Mouse (Mus musculus) adrenal gland, adult 2 months (tissue): ENCODE measurements around the gene Nsun2. TPM values are rescaled to one million over a fixed set of nuclear protein-coding genes. Genes with fewer than 3 reads are reported as not detected.
"Not testable (repeated sequence)": the region's sequence is repeated elsewhere in the genome, so short reads cannot be mapped to it uniquely, and the experiment has no call there.

Experiments
- DNase-seq: peaks from one replicate; pipeline ENCODE4 v3.0.0; 2021
- polyA plus RNA-seq: library from polyadenylated mRNA; depleted of rRNA; stranded (reverse); fragments of >200 nt; gene quantifications from 2 replicates; pipeline ENCODE4 v1.2.3, GENCODE M21; 2012
- total RNA-seq, 2 experiments: library from RNA; stranded (reverse); gene quantifications; 2 replicates each; pipeline ENCODE4 v1.2.3; 2021

Gene Nsun2
- total and polyA plus RNA-seq, 3 experiments, result 31.0 to 113 (median 92.2) TPM

GRCm38 (mm10) chr13:69554255-69554654 lies 20.7 kb downstream of the Nsun2 start:
- DNase-seq, result no peak

DNA sequence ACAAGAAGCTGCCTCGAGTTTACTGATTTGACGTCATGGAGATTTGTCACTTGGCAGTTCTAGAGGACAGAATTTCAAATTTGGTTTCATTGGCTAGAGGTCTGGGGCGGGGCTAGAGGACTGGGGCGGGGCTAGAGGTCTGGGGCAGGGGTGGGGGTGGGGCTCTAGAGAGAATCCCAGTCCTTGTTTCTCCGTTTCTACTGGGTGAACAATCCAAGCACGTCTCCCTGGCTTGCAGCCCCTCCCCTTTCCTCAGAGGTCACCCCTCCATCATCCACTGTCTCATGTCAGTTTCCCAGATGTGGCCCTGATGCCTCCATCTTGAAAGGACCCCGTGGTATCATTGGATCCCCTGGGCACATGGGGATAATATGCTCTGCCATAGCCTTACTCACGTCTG lies 21.5 kb downstream of the Nsun2 start:
- DNase-seq, result no peak

- DNase-seq, result no peak
Measured at GRCm38 (mm10) chr13:69555957-69556482, 22.5 kb downstream of the Nsun2 start.

- no peak for DNase-seq
Measured at GRCm38 (mm10) chr13:69556728-69557127, 23.2 kb downstream of the Nsun2 start.

GRCm38 (mm10) chr13:69558098-69558660 lies 24.6 kb downstream of the Nsun2 start:
- no peak for DNase-seq

- no peak for DNase-seq
Measured at GRCm38 (mm10) chr13:69559291-69559961, 25.9 kb downstream of the Nsun2 start.

- no peak for DNase-seq
Measured at GRCm38 (mm10) chr13:69562004-69562403, 28.5 kb downstream of the Nsun2 start.

GRCm38 (mm10) chr13:69562654-69563574 lies 29.4 kb downstream of the Nsun2 start:
- DNase-seq, result no peak

- DNase-seq, result no peak
Measured at GRCm38 (mm10) chr13:69563905-69564304, 30.4 kb downstream of the Nsun2 start.

- DNase-seq, result no peak
Measured at GRCm38 (mm10) chr13:69564573-69564972, 31.0 kb downstream of the Nsun2 start.

DNA sequence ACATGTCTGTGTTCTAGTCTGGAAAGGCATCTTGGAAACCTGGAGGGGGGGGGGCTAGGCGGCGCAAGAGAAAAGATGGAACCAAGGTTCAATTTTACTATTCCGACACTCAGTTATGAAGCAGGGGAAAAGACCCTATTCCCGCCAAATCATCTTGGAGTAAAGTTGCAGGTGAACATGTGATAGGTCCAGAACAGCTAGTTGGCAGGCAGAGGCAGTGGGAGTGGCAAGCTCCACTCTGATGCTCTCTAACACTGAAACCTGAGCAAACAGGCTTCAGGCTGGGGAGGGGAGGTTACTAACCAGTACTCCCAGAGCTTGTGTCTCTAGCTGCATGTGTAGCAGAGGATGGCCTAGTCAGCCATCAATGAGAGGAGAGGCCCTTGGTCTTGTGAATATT lies 31.9 kb downstream of the Nsun2 start:
- not testable (repeated sequence) for DNase-seq

- DNase-seq, result no peak
Measured at GRCm38 (mm10) chr13:69569201-69569600, 35.7 kb downstream of the Nsun2 start.

GRCm38 (mm10) chr13:69572594-69572993 lies 39.0 kb downstream of the Nsun2 start:
- DNase-seq, result no peak

DNA sequence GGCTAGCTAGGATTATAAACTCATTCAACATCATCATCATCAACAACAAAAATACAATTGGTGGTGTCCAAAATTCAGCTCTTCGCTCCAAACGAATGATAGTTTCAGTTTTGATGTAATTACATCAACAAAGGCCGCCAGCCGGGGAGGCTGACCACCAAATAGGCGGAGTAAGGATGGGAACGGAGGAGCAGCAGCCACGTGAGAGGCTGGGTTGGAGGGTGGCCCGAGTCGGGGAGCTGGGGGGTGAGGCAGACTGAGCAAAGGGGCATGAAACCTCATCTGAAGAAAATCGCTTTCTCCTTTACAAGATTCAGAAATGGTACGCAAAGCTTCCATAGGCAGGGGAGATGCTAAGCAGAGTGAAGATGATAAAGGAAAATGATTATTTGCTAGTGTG lies 43.1 kb downstream of the Nsun2 start:
- DNase-seq, result no peak

- peak; percentile 26 for DNase-seq
Measured at GRCm38 (mm10) chr13:69577181-69577834, 43.8 kb downstream of the Nsun2 start.

DNA sequence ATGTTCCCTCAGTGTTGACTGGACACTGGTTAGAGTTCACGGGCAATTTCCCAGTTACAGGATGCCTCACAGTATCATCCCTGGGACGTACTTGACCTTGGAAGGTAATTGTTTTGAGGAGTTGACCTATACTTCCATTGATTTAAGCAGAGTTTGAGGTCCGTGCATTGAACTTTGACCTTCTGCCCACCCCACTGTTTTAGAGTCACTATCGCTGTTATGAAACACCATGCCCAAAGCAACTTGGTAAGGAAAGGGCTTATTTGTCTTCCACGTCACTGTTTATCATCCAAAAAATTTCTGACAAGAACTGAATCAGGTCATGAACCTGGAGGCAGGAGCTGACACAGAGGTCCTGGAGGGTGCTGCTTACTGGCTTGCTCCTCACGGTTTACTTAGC lies 48.9 kb downstream of the Nsun2 start:
- no peak for DNase-seq

GRCm38 (mm10) chr13:69583591-69583990 lies 50.0 kb downstream of the Nsun2 start:
- no peak for DNase-seq

DNA sequence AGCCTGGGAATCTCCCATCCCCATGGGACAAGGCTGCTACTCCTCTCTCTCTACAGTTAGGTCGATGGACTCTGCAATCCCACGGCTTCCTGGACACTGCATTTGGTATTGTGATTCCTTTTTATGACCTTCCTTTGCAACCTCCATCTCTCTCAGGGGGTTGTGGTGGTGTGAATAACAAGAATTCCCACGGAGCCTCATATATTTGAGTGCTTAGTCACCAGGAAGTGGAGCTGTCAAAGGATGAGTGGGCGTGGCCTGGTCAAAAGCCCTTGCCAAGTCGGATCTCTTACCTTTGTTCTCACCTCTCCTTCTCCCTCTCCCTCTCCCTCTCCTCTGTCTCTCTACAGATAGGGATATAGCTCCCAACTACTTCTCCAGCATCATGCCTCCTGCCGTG lies 52.3 kb downstream of the Nsun2 start:
- DNase-seq, result no peak

DNA sequence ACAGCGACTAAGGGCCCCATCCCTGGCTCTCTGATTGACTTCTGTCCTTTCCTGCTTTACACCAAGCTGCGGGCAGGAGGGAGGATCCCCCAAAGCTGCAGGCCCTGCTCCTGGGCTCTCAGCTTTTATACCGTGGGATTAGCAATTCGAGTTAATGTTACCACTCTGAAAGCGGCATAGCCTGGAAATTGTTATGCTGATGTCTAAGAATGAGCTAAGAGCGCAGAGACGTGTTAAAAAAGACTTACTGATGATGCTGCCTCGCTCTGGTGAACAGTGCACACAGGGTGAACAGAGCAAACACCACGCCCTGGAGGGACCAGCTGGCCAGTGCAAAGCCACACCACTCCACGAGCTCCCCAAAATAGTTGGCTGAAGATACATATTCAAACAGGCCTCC lies 52.8 kb downstream of the Nsun2 start:
- DNase-seq, result no peak

- DNase-seq, result no peak
Measured at GRCm38 (mm10) chr13:69587849-69588248, 54.3 kb downstream of the Nsun2 start.

DNA sequence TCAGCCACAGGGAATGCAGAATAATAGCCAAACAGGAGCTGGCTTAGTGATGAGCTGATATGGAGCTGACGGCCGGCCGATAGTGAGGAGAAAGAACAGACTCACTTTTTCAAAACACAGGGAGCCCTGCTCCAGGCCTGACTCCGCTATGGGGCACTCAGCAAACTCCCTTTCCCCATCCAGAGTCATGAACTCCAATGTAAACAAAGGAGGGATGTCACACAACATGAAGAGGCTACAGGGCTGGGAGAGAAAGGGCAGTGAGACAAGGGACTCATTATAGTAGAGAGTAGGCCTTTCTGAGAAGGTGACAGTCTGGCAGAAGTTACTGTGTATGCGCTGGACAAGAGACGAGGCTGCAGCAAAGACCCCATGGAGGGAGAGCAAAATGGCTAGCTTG lies 54.7 kb downstream of the Nsun2 start:
- no peak for DNase-seq

GRCm38 (mm10) chr13:69591338-69591737 lies 57.8 kb downstream of the Nsun2 start:
- no peak for DNase-seq
